Mouse (Mus musculus) WW6 (cell line): ENCODE measurements around the gene Plet1.

Experiments
- DNase-seq: peaks from one replicate; pipeline ENCODE4 v3.0.0-alpha.2; 2013; ENCODE audit warnings: low read depth, low spot score

Gene Plet1

GRCm38 (mm10) chr9:50494311-50494710 is at the start of gene Plet1:
Plet1 (plus strand) TSS chr9:50494525.
- no peak for DNase-seq

DNA sequence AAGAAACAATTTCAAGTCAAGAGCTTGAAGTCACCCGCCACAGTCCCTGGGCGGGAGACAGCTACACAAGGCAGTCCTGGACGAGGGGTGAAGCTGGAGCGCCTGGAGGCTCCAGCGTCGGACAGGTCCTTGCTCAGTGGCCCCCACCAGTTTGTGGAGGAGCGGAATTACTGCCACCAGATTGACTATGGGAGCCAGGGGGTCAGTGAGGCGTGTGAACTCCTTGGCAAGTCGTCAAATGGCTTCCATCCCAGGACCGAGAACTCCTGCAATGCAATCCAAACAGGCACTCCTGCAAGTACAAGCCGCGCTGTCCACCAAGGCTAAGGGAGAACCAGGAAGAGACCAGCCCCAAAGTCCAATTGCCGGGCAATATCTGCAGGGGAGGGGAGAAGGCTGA is 45.3 kb upstream of the Plet1 start:
- DNase-seq, result no peak

DNA sequence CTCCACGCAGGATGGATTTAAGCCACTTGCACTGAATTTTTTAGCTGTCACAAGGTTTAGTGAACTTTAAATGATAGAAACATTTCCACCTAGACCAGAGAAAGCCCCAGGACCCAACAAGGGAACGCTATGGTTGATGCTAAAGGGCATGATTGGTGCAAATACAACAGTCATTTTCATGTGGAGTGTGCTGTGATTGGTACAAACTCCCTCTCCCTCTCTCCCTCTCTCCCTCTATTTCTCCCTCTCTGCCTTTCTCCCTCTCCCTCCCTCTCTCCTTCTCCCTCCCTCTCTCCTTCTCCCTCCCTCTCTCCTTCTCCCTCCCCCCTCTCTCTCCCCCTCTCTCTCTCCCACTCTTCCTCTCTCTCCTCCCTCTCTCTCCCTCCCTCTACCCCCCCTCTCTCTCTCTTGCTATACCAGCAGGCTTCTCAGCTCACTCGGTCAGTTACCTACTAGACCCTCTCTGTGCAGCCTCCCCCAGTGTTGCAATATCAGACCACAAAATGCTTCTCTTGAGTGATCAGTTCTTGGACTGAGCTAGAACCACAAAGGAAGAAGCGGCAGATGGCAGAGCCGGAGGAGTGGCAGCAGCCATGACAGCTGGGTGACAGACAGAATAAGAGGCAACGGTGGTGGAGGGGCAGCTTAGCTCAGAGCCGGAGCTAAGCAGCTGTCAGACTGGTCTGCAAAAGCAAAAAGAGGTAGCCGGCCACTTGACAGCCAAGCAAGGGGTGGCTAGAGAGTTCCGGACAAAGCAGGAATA is 42.7 kb upstream of the Plet1 start:
- DNase-seq, result no peak

DNA sequence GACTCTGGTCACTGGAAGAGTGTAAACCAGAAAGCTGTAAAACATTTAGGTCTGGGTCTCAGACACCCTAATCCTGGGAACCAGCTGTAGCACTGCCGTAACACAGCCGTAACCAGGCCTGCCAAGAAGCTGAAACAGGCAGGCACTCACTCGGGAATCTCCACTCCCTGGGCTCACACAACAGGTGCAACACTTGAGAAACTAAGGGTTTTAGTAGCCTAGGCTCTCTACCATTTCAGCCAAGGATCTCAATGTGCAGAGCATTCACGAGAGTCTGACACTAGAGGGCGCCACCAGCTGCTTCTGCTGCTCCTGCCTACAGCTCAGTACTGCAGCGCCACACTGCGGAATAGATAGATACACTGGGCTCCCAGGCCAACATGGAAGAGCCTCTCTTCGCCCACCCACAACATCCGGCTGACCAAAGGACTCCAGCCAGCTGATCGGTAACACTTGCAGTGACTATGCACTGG is 42.0 kb upstream of the Plet1 start:
- DNase-seq, result peak; percentile 73

GRCm38 (mm10) chr9:50457596-50457995 is 36.7 kb upstream of the Plet1 start:
- DNase-seq, result no peak

DNA sequence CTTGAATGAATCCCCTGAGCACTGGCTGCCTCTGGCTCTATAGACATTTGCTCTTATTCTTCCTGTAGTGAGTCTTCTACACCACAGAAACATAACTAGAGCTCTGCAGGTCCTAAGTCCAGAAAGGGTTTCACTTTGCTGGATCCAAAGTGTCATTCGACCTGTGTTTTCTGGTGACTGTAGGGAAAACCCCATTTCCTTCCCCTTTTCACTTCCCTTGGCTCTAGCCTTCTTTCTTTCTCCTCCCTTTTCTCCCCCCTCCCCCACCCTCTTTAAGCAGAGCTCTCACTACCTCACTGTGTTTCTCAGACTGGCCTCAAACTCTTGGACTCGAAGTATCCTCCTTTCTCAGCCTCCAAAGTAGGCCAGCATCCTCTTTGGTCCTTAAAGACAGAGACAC is 34.8 kb upstream of the Plet1 start:
- no peak for DNase-seq

- no peak for DNase-seq
Measured at GRCm38 (mm10) chr9:50462494-50463204, 31.7 kb upstream of the Plet1 start.

- no peak for DNase-seq
Measured at GRCm38 (mm10) chr9:50463205-50463508, 31.2 kb upstream of the Plet1 start.

DNA sequence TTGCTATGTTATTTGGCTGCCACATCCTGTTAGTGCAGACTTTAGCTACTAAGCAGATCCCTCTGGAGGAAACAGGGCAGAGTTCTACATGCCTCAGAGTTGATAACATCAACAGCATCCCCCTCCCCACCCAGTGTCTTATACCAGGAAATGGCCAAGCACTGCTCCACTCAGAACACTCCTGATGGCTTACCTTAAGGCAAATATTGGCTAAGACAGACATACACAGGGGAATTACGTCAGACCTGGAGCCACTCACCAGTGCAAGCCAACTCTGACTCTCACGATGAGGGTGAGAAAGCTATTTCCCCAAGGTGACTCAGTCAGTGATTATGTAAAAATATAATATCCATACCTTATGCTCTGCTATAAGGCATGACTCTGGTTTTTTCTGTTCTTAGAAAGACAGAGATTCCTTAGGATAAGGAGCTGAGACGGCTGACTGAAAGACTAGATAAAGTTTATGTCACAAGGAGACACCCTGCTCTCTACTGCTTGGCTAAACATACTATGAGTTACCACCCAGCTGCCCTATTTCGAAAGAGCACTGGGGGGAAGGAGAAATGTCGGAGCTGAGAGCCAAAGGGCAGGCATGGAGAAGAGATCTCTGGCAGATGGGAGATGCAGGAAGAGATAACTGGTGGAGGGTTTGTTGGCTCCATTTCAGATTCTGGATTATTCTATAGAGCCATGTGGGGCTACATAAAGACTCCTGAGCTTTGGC is 23.8 kb upstream of the Plet1 start:
- no peak for DNase-seq

DNA sequence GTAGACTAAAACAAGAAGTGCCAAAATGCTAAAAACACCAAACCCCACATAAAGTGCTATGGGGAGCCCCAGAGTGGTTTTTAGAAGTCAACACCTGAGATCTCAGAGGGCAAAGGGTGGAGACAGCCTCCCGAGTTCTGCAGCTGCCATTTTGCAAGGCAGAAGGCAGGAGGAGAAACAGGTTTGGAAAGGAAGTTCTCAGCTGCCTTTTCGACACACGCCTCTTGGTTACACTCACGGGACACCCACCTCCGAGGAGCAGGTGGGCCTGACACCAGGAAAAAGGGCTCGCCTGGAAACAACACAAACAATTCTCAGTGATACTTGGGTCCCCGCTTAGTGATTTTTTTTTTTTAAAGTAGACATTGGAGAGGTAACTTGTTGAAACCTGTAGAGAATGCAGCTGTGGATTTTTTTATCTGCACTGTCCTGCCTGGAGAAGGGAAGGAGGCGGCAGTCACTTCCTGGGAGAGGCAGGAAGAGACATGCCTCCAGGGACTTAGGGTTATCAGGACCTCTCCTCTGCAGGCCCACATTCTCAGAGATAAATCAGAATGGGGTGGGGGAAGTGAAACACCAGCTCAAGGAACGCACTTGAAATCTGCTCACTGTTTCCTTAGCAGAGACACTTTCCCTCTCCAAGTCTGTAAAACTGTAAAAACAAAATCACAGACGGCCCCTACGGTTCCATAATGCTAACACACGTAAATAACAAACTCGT is 23.0 kb upstream of the Plet1 start:
- no peak for DNase-seq

DNA sequence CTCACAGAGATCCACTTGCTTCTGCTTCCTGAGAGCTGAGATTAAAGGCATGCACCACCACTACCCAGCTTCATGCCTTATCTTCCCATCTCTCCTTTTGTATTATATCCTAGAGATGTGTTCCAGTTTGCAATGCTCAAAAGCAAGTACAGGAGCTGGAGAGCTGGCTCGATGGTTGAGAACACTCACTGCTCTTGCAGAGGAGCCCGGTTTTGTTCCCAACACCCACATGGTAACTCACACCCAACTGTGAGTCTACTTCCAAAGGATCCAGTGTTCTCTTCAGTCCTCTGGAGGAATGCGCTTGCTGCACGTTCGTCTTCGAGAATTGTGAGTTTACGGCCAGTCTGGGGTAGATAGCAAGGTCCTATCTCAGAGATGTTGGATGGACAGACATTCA is 19.0 kb upstream of the Plet1 start:
- no peak for DNase-seq

GRCm38 (mm10) chr9:50475745-50476144 is 18.6 kb upstream of the Plet1 start:
- DNase-seq, result no peak

DNA sequence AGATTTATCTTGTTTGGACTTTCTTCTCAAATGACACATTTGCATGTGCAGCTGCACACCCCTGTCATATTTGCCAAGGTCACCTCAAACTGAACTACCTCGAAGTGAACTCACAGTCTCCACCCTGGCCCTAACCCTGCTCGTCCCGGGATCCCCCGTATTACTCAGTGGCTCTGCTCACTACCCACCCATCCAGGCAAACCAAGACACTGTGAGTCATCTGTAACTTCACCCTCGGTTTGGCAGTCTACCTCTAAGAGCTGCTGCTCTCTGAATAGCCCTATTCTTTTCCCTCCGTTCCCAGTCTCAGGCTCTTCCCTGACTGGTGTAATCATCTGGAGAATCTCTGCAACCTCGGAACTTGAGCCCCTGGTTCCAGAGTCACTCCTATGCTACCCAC is 17.7 kb upstream of the Plet1 start:
- DNase-seq, result no peak

DNA sequence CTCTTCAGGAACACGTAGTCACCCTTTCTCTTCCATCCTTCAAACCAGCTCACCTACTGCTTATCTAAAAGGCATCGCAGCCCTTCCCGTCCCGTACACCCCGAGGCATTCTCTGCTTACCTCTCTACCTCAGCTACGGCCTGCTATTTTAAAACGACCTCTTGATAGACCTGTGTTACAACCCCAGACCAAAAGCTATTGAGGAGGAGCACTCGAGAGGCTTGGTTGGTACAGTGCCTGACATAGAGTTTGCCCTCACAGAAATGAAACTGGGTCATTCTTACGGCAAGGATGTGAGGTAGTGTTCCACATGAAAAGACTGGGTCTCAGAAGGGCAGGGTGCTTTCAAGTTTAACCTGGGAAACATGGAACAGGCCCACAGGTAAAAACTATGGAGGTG is 17.1 kb upstream of the Plet1 start:
- DNase-seq, result no peak

- DNase-seq, result no peak
Measured at GRCm38 (mm10) chr9:50478826-50479225, 15.5 kb upstream of the Plet1 start.

DNA sequence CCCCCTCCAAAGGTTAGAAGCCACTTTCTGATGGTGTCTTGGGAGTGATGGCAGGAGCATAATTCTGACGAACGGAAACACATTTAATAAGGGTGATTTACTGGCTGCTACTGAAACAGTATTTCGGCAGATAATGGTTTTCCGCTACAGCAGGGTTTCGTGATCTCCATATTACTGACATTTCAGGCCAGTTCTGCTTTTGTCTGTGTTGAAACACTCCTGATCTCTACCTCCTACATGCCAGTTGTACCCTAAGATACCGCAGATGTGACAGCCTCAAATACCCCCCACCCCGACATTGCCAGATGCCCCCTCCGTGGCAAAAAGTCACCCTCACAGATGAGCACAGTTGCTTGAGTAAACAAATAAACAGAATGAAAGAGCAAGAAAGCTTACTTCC is 14.8 kb upstream of the Plet1 start:
- no peak for DNase-seq

GRCm38 (mm10) chr9:50482743-50483142 is 11.6 kb upstream of the Plet1 start:
- no peak for DNase-seq

DNA sequence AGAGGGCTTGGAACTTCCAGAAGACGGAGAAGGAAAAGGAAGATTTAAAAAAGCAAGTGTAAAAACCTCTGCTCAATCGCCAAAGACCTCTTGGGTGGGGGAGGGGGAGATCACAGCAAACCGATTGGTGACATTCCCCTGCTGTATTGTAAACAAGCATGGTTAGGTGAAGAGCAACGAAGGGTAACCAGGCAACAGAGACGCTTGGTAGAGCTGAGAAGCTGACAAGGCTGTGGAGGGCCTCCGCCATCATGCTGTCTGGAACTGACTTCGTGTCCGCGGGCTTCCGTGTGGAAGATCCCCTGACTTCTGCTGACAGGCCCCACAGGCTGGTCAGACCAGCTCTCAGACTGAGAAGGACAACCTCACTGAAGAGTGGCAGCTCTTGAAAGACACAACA is 8.8 kb upstream of the Plet1 start:
- no peak for DNase-seq

DNA sequence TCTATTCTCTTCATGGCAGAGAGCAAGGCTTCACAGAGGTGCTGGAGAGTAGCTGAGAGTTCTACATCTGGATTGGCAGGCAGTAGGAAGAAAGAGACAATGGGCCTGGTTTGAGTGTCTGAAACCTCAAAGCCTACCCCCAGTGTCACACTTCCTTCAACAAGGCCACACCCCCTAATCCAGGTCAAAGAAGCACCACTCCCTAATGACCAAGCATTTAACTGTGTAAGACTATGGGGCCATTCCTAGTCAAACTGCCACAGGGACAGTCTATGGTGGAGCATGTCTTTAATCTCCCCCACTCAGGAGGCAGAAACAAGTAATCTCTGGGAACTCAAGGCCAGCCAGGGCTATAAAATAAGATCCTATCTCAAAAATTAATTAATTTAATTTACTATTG is 3.5 kb upstream of the Plet1 start:
- no peak for DNase-seq

GRCm38 (mm10) chr9:50491531-50492045 is 2.7 kb upstream of the Plet1 start:
- DNase-seq, result no peak

GRCm38 (mm10) chr9:50493777-50494176 is 548 bp upstream of the Plet1 start:
- no peak for DNase-seq
